Mouse (Mus musculus) small intestine, adult 2 months (tissue): ENCODE measurements around the gene Dnaaf1.

Experiments
- CTCF ChIP-seq: fragments of 200-500 bp; IDR thresholded peaks from 2 replicates; pipeline ENCODE4 v1.5.1; 2012; ENCODE audit warnings: low read depth, mild to moderate bottlenecking, control low read depth, inconsistent platforms, low read length, moderate library complexity, mixed read lengths; ENCODE audit not compliant: insufficient replicate concordance, insufficient read length; ENCODE audit errors: extremely low read depth
- POLR2A ChIP-seq: fragments of 200-500 bp; IDR thresholded peaks from 2 replicates; pipeline ENCODE4 v1.6.1; 2012; ENCODE audit warnings: low read depth, mild to moderate bottlenecking, control low read depth, inconsistent platforms, low read length, moderate library complexity

- TF ChIP-seq CTCF (no peak), POLR2A (no peak)
These were observed 5.6 kb downstream of the Dnaaf1 start for GRCm38 (mm10) chr8:119580441-119581161.
